Mouse (Mus musculus): ENCODE measurements around the gene Oprm1.
"Not testable (repeated sequence)": the region's sequence is repeated elsewhere in the genome, so short reads cannot be mapped to it uniquely, and the experiment has no call there.

The Oprm1 gene

GRCm38 (mm10) chr10:6758206-6758605, at the start of gene Oprm1:
TSS of gene Oprm1 (plus strand) at chr10:6758506.
- no peak for DNase-seq

- no peak for DNase-seq
These were observed 40.9 kb upstream of the Oprm1 start for GRCm38 (mm10) chr10:6717181-6717948.

DNA sequence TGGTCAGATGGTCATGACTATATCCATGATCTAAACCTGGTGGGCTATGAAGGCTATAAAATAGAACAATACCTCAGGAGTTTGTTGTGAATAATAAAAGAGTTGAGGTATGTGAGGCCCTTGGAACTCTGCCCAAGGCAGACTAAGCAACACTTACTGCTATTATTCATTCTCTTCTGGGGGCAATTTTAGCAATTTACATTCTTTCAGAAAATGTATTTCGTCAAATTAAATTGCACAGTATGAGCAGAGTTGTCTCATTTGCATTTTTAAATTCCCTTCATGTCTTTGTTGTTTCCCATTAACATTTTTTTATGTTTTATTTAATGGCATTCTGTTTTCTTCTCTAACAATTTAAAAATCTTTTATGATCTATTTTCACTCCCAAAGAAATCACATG, 34.5 kb upstream of the Oprm1 start:
- no peak for DNase-seq

DNA sequence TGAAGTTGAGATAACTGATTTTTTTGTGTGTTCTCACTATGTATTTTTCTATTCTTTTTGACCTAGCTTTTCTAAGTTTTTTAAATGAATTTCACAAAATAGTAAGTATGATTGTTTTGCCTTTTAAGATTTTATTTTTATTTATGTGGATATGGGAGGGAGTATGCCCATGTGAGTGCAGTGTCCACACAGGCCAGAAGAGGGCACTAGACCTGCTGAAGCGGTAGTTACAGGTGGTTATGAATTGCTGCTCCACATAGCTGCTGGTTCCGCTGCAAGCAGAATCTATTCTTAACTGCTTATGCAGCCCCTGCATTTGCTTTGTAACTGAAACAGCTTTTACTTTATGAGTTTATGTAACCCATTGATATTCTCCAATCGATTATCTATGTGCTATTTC, 29.8 kb upstream of the Oprm1 start:
- DNase-seq, result no peak

DNA sequence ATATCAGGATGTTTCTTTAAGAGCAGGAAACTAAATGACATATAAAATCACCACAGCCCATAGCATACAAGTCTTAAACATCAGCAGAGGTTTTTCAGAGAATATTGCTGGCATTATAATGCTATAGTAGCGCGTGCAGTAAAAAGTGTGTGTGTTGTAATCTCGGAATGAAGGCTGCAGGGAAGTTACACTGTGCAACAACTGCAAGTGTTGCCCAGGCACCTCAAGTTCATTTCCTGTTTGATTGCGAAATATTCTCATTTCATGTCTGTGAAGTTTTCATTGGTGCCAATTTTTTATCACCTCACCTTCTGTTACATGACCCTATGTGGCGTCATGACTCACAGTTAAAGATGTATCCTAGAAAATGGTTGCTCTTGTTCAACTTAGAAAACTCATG, 4.9 kb upstream of the Oprm1 start:
- DNase-seq, result no peak

DNA sequence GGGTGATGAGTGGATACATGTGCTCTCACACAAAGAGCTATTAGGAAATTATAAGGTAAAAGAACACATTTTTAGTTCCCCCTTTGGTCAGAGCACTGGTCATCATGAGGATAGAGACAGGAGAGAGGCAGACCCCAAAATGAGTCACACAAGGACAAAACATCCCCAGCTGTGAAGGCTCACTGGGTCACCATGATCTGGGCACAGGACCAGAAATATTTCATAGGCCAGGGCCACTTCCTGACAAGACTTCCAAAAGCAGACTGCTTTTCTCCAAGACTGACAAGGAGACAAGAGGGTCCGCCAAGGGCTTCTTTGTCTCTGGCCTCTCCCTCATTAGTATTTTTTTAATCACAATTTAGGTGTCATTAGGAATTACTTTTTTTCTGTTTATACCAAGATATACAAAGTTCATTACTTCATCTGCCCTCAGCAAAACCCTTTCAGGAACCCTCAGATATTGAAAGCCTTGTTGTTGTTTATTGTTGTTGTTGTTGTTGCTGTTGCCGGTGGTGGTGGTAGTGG, 3.0 kb downstream of the Oprm1 start, which contains the start of gene Gm10945:
TSS of gene Gm10945 (minus strand) at position 475 of the 525 bp plus-strand sequence.
- DNase-seq, result no peak

- peak; percentile 55 for DNase-seq
These were observed 30.4 kb downstream of the Oprm1 start for GRCm38 (mm10) chr10:6788517-6789237.

GRCm38 (mm10) chr10:6790226-6790625, 31.9 kb downstream of the Oprm1 start:
- no peak for DNase-seq

DNA sequence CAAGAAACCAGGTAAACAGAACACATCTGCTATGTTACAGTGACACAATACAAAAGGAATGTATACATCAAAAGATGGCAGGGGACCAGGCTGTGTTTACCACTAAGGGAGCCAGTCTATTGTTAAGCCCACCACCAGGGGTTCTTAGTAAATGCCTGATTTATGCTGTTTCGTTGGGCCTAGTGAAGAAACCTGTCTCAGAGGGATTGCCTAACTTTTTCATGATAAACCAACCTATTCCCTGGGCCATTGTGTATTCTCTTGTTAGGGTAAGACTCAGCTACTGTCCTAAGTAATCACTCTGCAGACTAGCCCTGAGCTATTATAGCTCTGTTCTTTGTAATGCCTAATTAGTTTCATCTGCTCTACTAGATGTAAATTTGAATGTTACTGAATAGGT, 62.3 kb downstream of the Oprm1 start:
- no peak for DNase-seq

DNA sequence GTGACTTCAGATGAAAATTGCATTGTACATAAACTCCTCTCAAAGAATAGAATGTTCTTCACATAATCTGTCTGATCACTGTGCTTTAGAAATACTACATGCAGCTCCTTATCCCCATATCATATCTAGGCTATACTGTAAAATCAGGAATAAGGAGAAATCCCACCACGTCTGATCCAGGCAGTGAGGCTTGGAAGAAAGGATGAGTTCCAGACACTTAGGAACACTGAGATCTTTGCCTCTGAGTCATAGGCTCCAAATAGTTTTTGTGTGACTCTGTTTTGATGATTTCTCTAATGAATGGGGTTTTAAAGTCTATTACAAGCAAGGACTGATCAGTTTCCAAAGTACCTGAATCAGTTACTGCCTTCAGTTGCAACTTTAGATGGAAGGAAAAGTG, 83.9 kb downstream of the Oprm1 start:
- no peak for DNase-seq

DNA sequence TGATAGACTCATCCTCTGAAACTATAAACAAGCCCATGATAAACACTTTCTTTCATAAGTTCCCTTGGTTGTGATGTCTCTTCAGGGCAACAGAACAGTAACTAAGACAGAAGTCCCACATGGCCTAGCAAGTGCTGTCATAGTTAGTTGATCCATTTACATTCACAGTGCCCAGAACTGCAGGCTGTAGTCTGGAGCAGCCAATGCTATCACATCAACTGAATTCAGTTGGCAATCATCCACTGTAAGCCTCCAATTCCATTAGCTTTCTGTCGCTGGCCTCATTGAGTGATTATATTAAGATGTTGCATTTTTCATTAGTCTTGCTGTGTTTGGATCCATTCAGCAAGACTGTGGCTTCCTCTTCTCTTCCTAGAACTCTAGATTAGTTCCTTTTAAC, 88.0 kb downstream of the Oprm1 start:
- DNase-seq, result no peak

- no peak for DNase-seq
These were observed 90.0 kb downstream of the Oprm1 start for GRCm38 (mm10) chr10:6848162-6848754.

- no peak for DNase-seq
These were observed 90.5 kb downstream of the Oprm1 start for GRCm38 (mm10) chr10:6848834-6849233.

DNA sequence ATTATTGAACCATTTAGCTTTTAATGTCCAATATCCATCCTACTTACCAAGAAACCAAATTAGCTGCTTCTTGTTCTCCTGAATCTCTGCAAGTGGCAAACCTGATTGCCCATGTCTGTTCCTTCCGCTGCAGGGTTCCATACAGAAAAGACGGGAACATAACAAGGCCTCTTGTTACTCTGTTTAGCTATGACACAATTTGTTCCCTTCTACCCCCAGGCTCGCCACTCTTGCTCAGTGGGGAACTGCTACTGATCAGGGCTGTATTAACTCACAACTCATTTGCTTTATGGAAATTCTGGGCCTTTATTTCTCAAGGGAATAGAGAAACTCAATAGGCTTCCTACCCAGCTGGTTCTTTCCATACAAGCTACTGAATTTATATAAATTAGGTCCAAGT, 97.5 kb downstream of the Oprm1 start:
- no peak for DNase-seq

- DNase-seq, result no peak
These were observed 113.2 kb downstream of the Oprm1 start for GRCm38 (mm10) chr10:6871418-6872072.

DNA sequence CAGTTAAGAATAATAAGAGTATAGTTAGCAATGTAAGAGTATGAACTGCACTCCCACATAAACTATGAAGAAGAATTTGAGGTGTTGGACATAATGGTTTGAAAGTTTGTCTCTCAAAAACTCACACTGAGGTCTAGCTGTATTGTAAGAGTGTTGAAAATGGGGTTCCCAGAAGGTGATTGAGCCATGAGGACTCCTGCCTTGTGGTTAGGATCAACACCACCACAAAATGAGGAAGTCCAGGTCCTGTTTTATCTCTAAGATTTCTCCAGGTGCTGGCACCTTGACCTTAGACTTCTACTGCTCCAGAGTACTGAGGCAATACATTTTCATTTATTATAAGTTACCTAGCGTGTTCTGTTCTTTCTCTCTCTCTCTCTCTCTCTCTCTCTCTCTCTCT, 115.6 kb downstream of the Oprm1 start:
- DNase-seq, result no peak

DNA sequence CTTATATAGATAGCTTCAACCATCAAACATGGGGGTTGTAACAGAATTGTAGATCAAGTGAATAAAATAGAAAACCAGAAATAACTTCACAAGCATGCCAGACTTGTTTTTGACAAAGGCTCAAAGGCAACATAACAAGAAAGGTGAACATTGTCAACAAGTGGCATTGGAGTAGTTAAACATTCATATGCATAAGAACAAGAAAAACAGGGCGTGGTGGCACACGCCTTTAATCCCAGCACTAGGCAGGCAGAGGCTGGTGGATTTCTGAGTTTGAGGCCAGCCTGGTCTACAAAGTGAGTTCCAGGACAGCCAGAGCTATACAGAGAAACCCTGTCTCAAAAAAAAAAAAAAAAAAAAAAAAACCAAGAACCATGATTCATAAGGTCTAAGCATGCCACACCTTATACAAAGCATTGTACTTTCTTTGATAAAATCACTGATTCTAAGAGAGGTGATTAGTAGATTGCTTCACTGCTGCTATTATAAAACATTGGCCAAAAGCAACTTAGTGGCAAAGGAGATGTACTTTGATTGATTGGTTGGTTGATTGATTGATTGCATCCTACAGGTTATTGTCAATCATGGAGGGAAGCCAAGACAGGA, 120.1 kb downstream of the Oprm1 start:
- DNase-seq, result no peak

GRCm38 (mm10) chr10:6882041-6882440, 123.7 kb downstream of the Oprm1 start:
- DNase-seq, result not testable (repeated sequence)

DNA sequence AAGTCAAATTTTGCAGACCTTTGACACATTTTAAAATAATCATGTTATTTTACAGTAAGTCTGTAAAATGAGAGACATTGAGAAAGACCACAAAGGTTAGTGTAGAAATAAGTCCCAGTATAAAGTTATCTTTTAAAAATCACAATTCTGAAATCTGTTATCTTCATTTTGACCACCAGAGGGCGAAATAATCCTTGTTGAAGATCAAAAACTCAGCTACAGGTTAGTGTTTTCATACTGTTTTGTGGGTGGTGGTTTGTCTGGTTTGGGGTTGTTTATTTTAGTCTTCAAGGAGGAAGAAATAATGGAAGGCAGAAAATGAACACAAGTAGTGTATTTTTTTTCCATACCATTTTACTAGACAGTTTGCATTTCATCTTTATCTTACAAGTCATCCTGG, 127.2 kb downstream of the Oprm1 start:
- peak; percentile 52 for DNase-seq

- no peak for DNase-seq
These were observed 131.4 kb downstream of the Oprm1 start for GRCm38 (mm10) chr10:6889640-6890245.

DNA sequence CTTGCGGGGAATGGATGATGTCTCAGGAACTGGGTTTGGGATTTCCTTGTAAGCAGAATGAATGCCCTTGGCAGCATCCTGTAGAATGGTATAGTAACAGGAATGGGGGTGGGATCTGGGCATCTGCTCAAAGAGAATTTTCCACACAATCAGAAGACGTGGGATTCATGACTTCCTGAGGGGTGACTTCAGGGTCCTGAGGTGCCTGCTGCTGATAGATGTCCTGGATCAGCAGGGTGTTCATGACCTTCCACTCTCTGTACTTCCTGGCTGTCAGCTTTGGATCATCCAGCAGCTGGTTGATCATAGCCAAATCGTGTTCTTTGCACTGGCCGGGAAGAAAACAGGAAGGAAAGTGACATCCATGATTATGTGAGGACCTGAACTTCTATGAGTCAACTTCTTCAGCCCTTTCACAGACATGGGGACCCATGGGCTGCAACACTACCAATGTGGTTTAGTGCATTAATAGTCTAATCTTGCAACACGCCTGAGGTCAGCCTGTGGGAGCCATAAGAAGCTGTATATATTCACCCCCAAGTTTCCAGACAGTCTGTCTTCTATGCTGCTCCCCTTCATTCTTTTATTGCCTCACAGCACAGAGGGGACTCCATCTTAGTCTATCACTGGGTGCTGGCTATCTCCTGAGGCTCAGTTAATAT, 132.2 kb downstream of the Oprm1 start:
- DNase-seq, result no peak

DNA sequence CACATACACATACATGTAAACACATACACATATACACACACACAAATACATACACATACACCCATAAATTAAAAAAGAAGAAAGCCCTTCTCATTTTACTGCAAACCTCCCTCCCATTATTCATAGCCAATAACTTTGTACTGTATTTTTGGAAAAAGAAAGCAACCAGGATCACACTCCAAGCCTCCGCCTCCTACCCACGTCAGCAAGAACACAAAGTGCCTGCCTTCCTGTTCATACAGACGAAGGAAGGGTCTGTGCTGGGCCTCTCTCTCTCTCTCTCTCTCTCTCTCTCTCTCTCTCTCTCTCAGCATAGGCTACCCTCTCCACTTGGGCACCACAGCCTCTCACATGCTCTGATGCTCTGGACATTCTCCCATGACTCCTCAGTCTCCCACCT, 137.5 kb downstream of the Oprm1 start:
- DNase-seq, result no peak
